Mouse (Mus musculus) thymus, postnatal 10 days (tissue): Measurements from ENCODE around the gene Rhoq.
A peak's percentile ranks its signal among the peaks of the same experiment; 100 is the strongest.

ENCODE experiments used
- DNase-seq, 2 experiments: peaks; one replicate each; pipeline ENCODE4 v3.0.0; 2021; ENCODE audit warnings: low spot score in 2 of 2

The Rhoq gene

GRCm38 (mm10) chr17:86962894-86963585 is at the start of gene Rhoq:
Gene Rhoq (plus strand): TSS chr17:86963082.
- DNase-seq, result peak; percentile 46 to 49

DNA sequence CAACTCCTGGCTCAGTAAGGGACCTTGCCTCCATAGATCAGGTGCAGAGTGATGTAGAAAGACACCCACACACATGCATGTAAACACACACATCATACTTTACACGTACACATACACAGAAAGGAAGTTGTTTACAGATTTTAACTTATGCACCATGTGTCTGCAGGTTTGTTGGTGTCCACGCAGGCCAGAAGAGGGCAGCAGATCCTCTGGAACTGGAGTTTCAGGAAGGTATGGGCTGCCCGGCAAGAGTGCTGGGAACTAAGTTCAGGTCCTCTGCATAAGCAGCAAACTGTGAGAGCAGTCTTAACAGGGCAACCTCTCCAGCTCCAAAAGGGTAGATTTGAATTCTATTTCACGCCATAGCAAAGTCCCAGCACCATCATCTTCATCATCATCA is 47.3 kb upstream of the Rhoq start:
- no peak for DNase-seq

GRCm38 (mm10) chr17:86917048-86917447 is 45.8 kb upstream of the Rhoq start, which contains the start of gene Tmem247:
Gene Tmem247 (plus strand): TSS chr17:86917348.
- no peak for DNase-seq

GRCm38 (mm10) chr17:86918786-86919185 is 44.1 kb upstream of the Rhoq start:
- peak in 1 of 2 experiments; percentile 52 for DNase-seq

DNA sequence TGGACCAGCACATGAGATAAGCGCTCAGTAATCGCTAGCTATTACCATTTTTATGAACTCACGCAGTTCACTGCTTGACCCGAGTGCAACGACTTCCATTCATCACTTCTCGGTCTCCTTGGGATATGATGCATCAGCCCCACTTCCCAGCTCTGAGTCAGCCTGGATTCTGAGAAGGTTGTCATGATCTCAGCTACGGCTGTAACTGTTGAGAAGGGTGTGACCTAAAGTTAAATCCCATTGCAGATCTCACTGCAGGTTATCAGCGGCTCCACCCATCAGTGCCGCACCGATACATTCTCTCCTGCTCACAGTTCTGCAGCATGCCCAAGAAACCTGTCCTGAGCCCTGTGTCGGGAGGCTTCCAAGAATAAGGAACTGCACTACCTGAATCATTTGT is 43.2 kb upstream of the Rhoq start:
- no peak for DNase-seq

- DNase-seq, result no peak
These were observed 38.2 kb upstream of the Rhoq start for GRCm38 (mm10) chr17:86924679-86925078.

DNA sequence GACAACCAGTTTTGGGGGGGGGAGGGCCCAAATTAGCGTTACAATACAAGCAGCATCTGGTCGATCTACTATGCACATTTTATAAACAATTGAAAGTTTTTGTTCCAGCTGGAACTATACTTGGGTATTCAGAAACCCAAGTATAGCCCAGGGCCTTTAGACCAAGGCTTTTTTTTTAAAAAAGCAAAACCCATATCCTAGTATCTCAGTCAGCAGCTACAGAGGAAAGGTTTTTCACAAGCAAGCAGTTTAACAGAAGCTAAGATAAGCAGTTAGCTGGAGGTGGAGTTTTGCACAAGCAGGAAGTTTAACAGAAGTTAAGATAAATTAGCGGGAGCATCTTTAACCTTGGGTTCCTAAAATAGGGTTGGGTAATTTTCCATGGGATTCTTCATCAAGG is 36.0 kb upstream of the Rhoq start:
- DNase-seq, result no peak

GRCm38 (mm10) chr17:86929355-86929754 is 33.5 kb upstream of the Rhoq start:
- DNase-seq, result no peak

- DNase-seq, result no peak
These were observed 32.9 kb upstream of the Rhoq start for GRCm38 (mm10) chr17:86929981-86930380.

GRCm38 (mm10) chr17:86932896-86933295 is 30.0 kb upstream of the Rhoq start:
- DNase-seq, result no peak

DNA sequence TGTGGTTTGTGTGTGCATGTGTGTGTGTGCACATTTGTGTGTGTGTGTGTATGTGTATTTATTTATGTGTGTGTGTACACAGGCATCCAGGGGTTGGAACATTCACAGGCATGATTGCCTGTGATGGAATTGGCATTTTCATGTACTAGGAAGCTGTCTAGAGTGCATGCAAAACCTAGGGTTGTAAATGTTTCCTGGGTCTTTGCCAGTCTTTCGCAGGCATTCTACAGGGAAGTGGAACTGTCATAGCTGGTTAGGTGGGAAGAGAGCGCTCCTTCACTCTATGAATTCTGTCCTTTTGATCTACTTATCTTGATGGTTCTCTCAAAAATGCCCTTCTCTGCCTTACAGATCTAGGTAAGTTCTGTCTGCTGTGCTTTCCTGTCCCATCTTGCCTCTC is 25.8 kb upstream of the Rhoq start:
- DNase-seq, result no peak

DNA sequence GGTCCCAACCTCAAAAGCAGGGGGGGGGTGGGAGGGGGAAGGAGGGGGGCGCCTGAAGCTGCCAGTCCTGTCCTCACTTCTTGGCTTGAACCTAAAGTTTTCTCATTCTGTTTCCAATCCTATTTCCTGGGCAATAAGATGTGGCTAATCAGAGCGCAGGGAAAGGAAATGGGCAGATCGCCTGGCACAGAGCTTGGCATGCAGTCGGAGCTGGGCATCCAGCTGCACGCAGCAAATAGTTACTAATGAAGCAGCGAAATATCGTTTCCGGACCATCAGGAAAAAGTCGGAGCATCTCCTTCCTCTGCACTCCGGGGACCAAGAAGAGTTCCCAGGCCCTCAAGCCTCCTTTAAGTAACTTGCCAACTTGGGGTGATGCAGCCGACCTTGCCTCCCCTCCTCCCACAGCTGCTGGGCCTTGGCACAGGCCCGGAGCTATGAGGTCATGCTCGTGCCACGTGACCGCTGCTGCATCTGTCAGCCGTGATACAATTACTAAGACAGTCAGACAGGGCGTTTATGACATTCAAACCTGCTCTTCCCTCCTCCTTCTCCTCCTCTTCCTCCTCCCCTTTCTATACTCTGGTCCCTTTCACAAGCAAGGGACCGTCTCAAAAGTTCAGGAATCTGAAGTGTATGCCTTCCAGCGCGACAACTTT is 25.3 kb upstream of the Rhoq start:
- DNase-seq, result peak; percentile 42 to 43

DNA sequence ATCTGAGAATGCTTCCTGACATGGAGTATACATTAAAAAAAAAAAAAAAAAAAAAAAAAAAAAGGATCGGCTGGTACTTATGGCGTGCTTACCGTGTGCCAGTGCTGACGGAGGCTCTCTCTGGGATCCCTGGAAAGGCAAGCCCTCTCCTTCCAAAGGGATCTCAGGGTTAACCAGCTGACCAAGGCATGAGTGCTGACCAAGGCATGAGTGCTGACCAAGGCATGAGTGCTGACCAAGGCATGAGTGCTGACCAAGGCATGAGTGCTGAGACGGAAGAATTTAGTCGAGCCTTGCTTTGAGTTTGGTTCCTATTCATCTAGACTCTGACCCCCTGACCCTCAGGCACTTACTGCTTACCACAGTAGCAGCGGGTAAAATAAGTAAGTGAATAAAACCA is 24.2 kb upstream of the Rhoq start:
- DNase-seq, result no peak

- no peak for DNase-seq
These were observed 20.8 kb upstream of the Rhoq start for GRCm38 (mm10) chr17:86942112-86942511.

DNA sequence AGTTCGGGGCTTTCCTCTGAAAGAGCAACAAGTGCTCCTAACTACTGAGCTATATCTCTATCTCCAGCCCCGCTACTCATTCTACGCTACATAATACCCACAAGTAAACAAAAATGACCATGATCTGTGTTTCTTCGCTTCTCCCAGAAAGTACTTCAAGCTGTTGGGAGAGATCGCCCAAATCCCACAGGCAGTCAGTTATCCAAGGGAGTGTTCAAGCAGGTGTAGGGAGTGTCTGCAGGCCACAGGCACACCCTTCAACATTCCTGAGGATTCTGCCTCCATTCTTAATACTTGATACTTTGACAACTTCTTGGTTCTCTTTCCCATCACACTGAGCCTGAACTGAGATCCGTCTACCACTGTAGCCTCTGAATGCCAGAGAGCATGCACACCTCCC is 19.7 kb upstream of the Rhoq start:
- no peak for DNase-seq

DNA sequence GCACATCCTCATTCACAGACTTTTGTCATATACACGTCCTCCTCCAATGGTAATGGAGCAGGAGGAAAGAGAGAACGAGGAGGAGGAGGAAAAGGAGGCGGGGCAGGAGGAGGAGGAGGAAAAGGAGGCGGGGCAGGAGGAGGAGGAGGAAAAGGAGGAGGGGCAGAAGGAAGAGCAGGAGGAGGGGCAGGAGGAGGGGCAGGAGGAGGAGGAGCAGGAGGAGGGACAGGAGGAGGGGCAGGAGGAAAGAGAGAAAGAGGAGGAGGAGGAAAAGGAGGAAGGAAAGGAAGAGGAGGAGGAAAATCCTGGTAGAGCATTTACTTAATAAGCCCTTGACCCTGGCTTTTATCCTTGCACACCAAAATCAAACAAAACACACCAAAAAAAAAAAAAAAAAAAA is 16.8 kb upstream of the Rhoq start:
- DNase-seq, result no peak

DNA sequence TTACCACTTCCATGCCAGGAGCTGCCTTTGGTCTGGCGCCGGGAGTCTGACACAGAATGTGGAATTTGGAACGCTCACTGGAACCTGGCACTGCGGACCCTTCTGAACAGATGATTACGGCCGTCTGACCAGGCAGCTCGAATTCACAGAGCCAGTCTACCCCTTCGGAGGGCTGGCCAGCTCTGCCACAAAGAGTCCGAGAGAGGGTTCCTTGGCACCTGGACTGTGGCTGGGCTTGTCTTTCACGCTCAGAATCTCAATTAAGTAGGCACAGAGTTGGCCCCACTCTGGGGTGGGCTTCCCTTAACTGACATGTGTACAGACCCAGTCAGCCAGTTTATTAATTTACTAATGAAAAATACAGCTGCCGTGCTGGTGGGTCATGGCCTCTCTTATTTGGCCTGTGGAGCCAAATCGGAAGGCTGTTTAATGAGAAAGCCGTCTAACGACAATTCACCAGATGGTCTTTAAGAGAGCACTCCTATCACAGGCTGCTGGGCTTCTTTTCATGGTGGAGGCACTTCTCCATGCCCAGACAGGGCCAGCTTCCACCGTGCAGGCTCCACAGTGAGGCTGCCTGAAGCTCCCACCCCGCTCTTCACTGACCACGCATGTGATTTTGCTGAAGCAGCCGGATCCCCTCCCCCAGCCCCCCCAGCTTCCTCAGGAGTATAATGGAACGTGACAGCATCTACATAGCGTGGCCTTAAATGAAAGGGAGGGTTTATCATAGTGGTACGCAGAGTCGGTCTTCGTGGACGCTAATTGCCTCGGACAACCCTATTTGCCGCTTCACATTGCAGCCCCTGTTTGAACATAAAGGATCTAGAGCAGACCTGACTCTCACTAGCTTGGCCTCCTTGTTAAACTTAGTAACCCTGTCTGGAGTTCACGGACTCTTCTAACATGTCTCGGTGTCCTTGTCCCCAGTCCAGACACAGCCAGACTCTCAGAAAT is 14.8 kb upstream of the Rhoq start, which contains the start of gene Atp6v1e2:
Gene Atp6v1e2 (minus strand): TSS at position 58 of the 957 bp plus-strand sequence.
- no peak for DNase-seq

DNA sequence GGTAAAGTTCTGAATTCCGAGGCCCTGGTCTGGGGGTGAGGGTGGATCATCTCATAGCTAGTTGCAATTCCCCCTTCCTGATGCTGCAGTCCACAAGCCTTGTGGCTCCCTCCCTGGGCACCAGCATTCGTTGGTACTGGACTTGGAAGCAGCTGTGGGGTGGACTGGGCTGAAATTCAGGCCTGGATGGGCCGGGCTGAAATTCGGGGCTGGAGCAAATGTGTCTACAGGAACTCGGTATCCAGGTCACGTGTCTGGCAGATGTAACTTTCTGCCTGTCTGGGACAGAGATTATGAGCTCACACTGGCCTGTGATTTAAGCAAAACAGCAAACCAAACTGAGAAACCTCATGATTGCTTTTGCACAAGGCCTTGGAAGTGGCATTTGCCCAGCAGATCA is 14.1 kb upstream of the Rhoq start:
- no peak for DNase-seq

GRCm38 (mm10) chr17:86957239-86957638 is 5.6 kb upstream of the Rhoq start:
- DNase-seq, result no peak

DNA sequence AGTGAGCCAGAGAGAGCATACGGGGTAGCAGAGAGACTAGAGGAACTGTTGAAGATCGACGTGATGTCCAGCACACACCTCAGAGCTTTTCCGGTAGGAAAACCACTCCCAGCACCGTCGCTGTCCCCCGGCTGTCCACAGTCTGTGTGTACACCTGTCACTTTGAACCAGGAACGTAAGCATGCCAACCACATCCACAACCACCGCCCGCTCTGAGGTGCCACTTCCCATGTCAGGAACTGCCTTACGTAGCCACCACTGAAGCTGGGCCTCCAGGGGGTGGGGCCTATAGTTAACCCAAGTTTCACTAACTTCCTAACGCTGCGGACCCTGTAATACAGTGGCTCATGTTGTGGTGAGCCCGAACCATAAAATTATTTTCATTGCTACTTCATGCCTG is 4.9 kb upstream of the Rhoq start:
- DNase-seq, result peak in 1 of 2 experiments; percentile 40

DNA sequence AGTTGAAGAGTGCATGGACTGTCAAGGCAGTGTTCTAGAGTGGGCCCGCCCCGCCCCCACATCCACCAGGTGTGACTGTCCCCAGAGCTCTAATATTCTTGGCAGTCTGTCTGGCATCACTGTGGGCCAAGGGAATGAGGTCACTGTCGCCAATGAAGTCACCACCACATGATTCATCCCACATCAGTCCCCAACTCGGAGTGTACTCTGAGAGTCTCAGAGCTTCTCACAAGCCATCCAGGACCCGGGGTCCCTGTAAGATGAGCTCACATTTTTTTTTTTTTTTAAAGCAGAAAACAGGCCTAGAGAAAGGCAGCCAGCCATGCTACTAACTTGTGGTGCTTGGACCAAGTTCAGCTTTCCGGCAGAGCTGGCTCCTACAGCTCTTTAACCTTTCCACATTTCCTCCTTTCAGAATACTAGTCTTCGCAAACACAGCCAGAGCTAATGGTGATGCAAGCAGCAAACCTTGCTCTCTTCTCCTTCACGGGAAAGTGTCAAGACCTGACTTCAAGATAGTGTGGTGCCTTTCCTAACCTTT is 1.5 kb upstream of the Rhoq start:
- DNase-seq, result no peak

DNA sequence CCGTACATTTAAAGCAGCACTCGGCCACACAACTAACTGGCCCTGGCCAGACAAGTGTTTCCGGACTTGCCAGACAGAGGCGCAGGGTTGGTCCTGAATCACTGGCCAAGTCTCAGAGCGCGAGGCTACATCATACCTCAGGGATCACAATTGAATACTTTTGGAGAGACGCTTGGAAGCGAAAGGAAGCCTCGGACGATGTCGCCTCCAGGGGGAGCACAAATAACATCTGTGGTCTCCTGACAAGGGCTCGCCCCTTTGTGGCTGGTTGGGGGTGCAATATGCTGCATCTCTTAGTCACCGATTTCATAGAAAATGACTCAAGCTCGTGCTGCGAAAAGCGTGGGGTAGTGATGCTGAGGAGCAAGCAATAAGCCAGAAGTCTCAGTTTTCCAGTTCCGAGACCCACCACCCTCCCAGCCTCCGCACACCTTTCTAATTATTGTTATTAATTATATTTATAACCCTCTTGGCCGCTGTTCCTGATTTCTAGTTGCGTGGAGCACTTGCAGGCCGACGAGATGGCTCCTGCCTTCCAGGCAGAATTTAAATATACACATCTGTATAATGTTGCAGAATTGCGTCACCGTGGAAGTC is 487 bp upstream of the Rhoq start:
- DNase-seq, result peak; percentile 71 to 81
